ENCODE assay signal across 13 mouse cellular contexts in the genomic region with DNA sequence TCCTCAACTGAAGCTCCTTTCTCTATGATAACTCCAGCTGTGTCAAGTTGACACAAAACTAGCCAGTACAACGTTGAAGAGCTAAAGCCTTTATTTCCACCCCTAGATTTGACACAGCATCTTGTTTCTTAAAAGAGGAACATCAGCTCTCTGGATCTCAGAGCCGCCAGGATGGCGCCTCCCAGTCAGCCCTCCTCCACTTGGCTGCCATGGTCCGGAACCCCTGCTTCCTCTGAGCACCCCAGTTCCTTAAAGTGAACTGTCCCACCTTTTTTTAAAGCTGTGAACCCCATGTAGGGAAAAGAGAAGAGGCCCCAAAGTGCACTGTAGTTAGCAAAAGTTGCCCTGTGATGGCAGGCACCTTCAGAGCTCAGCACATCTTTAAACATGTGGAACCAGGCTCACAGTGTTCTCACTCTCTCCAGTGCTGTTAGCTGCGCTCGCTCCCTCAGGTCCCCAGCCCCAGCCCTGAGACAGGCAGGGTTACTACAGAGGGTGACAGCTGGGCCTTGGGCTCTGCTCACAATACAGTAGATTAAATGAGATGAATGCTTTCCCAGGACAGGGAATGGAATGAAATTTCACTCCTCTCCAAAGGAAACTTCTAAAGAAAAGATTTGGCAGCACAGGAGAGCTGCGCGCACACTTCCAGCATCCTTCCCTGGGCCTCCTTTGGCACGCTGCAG. TPM values are rescaled to one million over a fixed set of nuclear protein-coding genes. Genes with fewer than 3 reads are reported as not detected.
DNase-seq lines count a peak whose midpoint lies in the region; ATAC-seq and TF ChIP-seq lines count a peak whose summit lies in the region.
"Had no signal": no experiment of that assay in that cellular context is flagged by ENCODE, and none has a peak within 500 bp of the region (broad histone marks: within the 10 kb centered on the region; RNA-seq: fewer than 3 reads in every experiment).

No protein-coding gene starts in this region.

- ATAC-seq in liver, embryonic 16.5 days (ENCODE audit: low read depth): no peak; the same call in 1 of the 2 replicates
- ATAC-seq in forebrain, embryonic 16.5 days: no peak
- ATAC-seq: intestine, embryonic 15.5 days had no signal

- no peaks in the 10 kb centered on the region for H3K27me3 ChIP-seq in liver, embryonic 16.5 days (ENCODE audit: control insufficient read depth, insufficient read depth, low read depth, low read length)
- H3K27me3 ChIP-seq in forebrain, embryonic 16.5 days (replicated peaks; ENCODE audit: control insufficient read depth, insufficient read depth, low read length): no peaks in the 10 kb centered on the region
- H3K27me3 ChIP-seq: intestine, embryonic 15.5 days; neural tube, embryonic 15.5 days had no signal

- intact Hi-C loops in left cerebral cortex, adult 2 months (cut with DNase I): no loop called here
- intact Hi-C loops in left cerebral cortex, postnatal 25 days (cut with DNase I): no loop called here

- no peak overlapping the region for H3K4me2 ChIP-seq in liver, embryonic 16.5 days (ENCODE audit: low read depth, low read length)
- H3K4me2 ChIP-seq in forebrain, embryonic 16.5 days (ENCODE audit: low read length): no peak overlapping the region
- H3K4me2 ChIP-seq: intestine, embryonic 15.5 days; neural tube, embryonic 15.5 days had no signal

- DNase-seq in left cerebral cortex, adult 2 months (ENCODE audit: extremely low spot score in 1 of 2, low spot score in 2 of 2): no peak
- no peak for DNase-seq in left cerebral cortex, postnatal 25 days (ENCODE audit: low spot score in 2 of 2)
- DNase-seq in A20 (ENCODE audit: low read depth, low spot score): peak; percentile 11
- peak; percentile 56 for DNase-seq in MEL-GATA-1-ER (ENCODE audit: extremely low read depth, low read depth)
- no peak for DNase-seq in urinary bladder, postnatal 36 days (ENCODE audit: low spot score in 2 of 2)
- DNase-seq in embryo, embryonic 11 days: no peak
- DNase-seq: cerebellum, adult 11 months; kidney, postnatal 4 days had no signal

- H3K27ac ChIP-seq in left cerebral cortex, adult 2 months: peak overlapping the region; percentile 8; the same call in 1 of the 2 replicates
- H3K27ac ChIP-seq in liver, embryonic 16.5 days (ENCODE audit: low read length): peak overlapping the region; percentile 29; the same call in 1 of the 2 replicates
- no peak overlapping the region for H3K27ac ChIP-seq in forebrain, embryonic 16.5 days (ENCODE audit: low read length)
- H3K27ac ChIP-seq: hindbrain, embryonic 10.5 days; intestine, embryonic 15.5 days; neural tube, embryonic 15.5 days had no signal

- peaks cover 36% of the 10 kb centered on the region for H3K4me1 ChIP-seq in liver, embryonic 16.5 days (ENCODE audit: control insufficient read depth, low read depth, low read length)
- H3K4me1 ChIP-seq in forebrain, embryonic 16.5 days (replicated peaks; ENCODE audit: control insufficient read depth, insufficient read depth, low read length): no peaks in the 10 kb centered on the region

- peaks cover 73% of the 10 kb centered on the region for H3K36me3 ChIP-seq in liver, embryonic 16.5 days (ENCODE audit: control insufficient read depth, insufficient read depth)
- H3K36me3 ChIP-seq in forebrain, embryonic 16.5 days (ENCODE audit: control insufficient read depth, insufficient read depth): no peaks in the 10 kb centered on the region
- H3K36me3 ChIP-seq: intestine, embryonic 15.5 days had no signal

- no peak overlapping the region for H3K9ac ChIP-seq in liver, embryonic 16.5 days (ENCODE audit: low read depth, low read length)
- H3K9ac ChIP-seq in forebrain, embryonic 16.5 days (replicated peaks; ENCODE audit: low read depth, low read length): no peak overlapping the region
- H3K9ac ChIP-seq: intestine, embryonic 15.5 days; neural tube, embryonic 15.5 days had no signal

- no peak overlapping the region for H3K4me3 ChIP-seq in left cerebral cortex, adult 2 months
- no peak overlapping the region for H3K4me3 ChIP-seq in liver, embryonic 16.5 days (ENCODE audit: low read depth, low read length)
- no peak overlapping the region for H3K4me3 ChIP-seq in forebrain, embryonic 16.5 days (replicated peaks; ENCODE audit: low read length)
- H3K4me3 ChIP-seq: hindbrain, embryonic 10.5 days; intestine, embryonic 15.5 days; neural tube, embryonic 15.5 days had no signal

- TF ChIP-seq CTCF in left cerebral cortex, adult 2 months (IDR thresholded peaks at IDR 0.05): no peak

- 60% methylated on average over 9 of the region's 9 CpGs for WGBS in liver, embryonic 16.5 days (ENCODE audit: insufficient replicate concordance)
- 81% methylated on average over 9 of the region's 9 CpGs for WGBS in forebrain, embryonic 16.5 days

- no peaks in the 10 kb centered on the region for H3K9me3 ChIP-seq in liver, embryonic 16.5 days (replicated peaks; ENCODE audit: control insufficient read depth, low read length)
- H3K9me3 ChIP-seq in forebrain, embryonic 16.5 days (ENCODE audit: control insufficient read depth, low read length): no peaks in the 10 kb centered on the region
- H3K9me3 ChIP-seq: hindbrain, embryonic 10.5 days; intestine, embryonic 15.5 days; neural tube, embryonic 15.5 days had no signal

RNA-seq across cellular contexts. Expression of gene St3gal5, which starts 42.3 kb away (rescaled TPM):
- 100 to 1,000 TPM; 162 to 163 TPM for total RNA-seq in left cerebral cortex, adult 2 months (2021)
- 100 to 1,000 TPM; 159 TPM for total RNA-seq in left cerebral cortex, postnatal 25 days (2021)
- 199 and 206 TPM in 2 replicates for polyA plus RNA-seq in liver, embryonic 16.5 days (2015; fragmentation: Nextera tagmentation; extraction: Ambion mirVana)
- polyA plus RNA-seq in forebrain, embryonic 16.5 days (2015; fragmentation: Nextera tagmentation; extraction: Ambion mirVana): 46.8 and 52.9 TPM in 2 replicates

Comparison
In these comparisons a context has a peak if more than half of its experiments do, and no peak if none do; other contexts are left out.
1. DNase-seq: peak in A20 (single experiment) and MEL-GATA-1-ER (single experiment); none in left cerebral cortex, adult 2 months (0 of 2), left cerebral cortex, postnatal 25 days (0 of 2), urinary bladder, postnatal 36 days (0 of 2) and embryo, embryonic 11 days (single experiment).